Mouse (Mus musculus) MEL (cell line): ENCODE results near the gene Uqcc1. TPM values are rescaled to one million over a fixed set of nuclear protein-coding genes. Genes with fewer than 3 reads are reported as not detected.

Experiments used
- DNase-seq: peaks from one replicate; pipeline ENCODE4 v3.0.0; 2011; ENCODE audit warnings: low read depth, low spot score
- H3K27ac ChIP-seq: 2 replicates; pipeline ENCODE4 v1.5.1; 2012; ENCODE audit warnings: low read depth, mild to moderate bottlenecking, control low read depth, low read length, moderate library complexity; ENCODE audit not compliant: control insufficient read depth
- H3K27me3 ChIP-seq, 2 experiments: fragments of 150-350 bp in 1 of 2; sonication (generic) in 1 of 2; 2 replicates each; pipeline ENCODE4 v1.6.1; 2012; ENCODE audit warnings: low read length in 2 of 2, mild to moderate bottlenecking in 2 of 2, improper control_type of control experiment in 1 of 2, moderate library complexity in 1 of 2; ENCODE audit not compliant: insufficient read depth in 2 of 2, control insufficient read depth in 1 of 2
- H3K36me3 ChIP-seq, 2 experiments: 2 replicates each; pipeline ENCODE4 v1.6.1; 2012 to 2014; ENCODE audit warnings: low read length in 2 of 2, improper control_type of control experiment in 1 of 2, inconsistent platforms in 1 of 2, mild to moderate bottlenecking in 1 of 2; ENCODE audit not compliant: insufficient read depth in 2 of 2, control insufficient read depth in 1 of 2
- H3K4me1 ChIP-seq, 2 experiments: fragments of 150-350 bp in 1 of 2; sonication (generic) in 1 of 2; 2 replicates each; pipeline ENCODE4 v1.6.1; 2012; ENCODE audit warnings: low read length in 2 of 2, improper control_type of control experiment in 1 of 2, mild to moderate bottlenecking in 1 of 2; ENCODE audit not compliant: insufficient read depth in 2 of 2, control insufficient read depth in 1 of 2
- H3K4me3 ChIP-seq, 2 experiments: fragments of 150-350 bp in 1 of 2; sonication (generic) in 1 of 2; 2 replicates each; pipeline ENCODE4 v1.5.1; 2012; ENCODE audit warnings: low read depth in 2 of 2, low read length in 2 of 2, mild to moderate bottlenecking in 2 of 2, moderate library complexity in 2 of 2, control low read depth in 1 of 2, improper control_type of control experiment in 1 of 2; ENCODE audit not compliant: control insufficient read depth in 1 of 2, insufficient read depth in 1 of 2
- H3K79me2 ChIP-seq: 2 replicates; pipeline ENCODE4 v1.6.1; 2012; ENCODE audit warnings: mild to moderate bottlenecking, low read length, moderate library complexity; ENCODE audit not compliant: control insufficient read depth, poor library complexity, insufficient read depth
- H3K9ac ChIP-seq: 2 replicates; pipeline ENCODE4 v1.6.1; 2012; ENCODE audit warnings: low read depth, mild to moderate bottlenecking, control low read depth, low read length, moderate library complexity; ENCODE audit not compliant: control insufficient read depth, poor library complexity, severe bottlenecking
- H3K9me3 ChIP-seq: fragments of 150-350 bp; sonication (generic); replicated peaks from 2 replicates; pipeline ENCODE4 v1.6.1; 2012; ENCODE audit warnings: mild to moderate bottlenecking, low read length, improper control_type of control experiment, moderate library complexity; ENCODE audit not compliant: insufficient read depth
- CHD1 ChIP-seq: IDR thresholded peaks from 2 replicates; pipeline ENCODE4 v1.6.1; 2012; ENCODE audit warnings: low read depth, mild to moderate bottlenecking, inconsistent platforms, low read length, improper control_type of control experiment
- CHD2 ChIP-seq: IDR thresholded peaks from 2 replicates; pipeline ENCODE4 v1.6.1; 2011; ENCODE audit warnings: low read length, improper control_type of control experiment
- EP300 ChIP-seq, 2 experiments: IDR thresholded peaks; 2 replicates each; pipeline ENCODE4 v1.6.1; 2011; ENCODE audit warnings: improper control_type of control experiment in 2 of 2, low read length in 2 of 2, low read depth in 1 of 2, mild to moderate bottlenecking in 1 of 2
- GATA1 ChIP-seq: IDR thresholded peaks from 2 replicates; pipeline ENCODE4 v1.6.1; 2011; ENCODE audit warnings: low read depth, low read length, improper control_type of control experiment
- JUND ChIP-seq: IDR thresholded peaks from 2 replicates; pipeline ENCODE4 v1.6.1; 2011; ENCODE audit warnings: low read depth, mild to moderate bottlenecking, improper control_type of control experiment, low read length
- KAT2A ChIP-seq: conservative IDR thresholded peaks from 2 replicates; pipeline ENCODE4 v1.6.1; 2012; ENCODE audit warnings: low read depth, low read length, improper control_type of control experiment, inconsistent platforms
- MAX ChIP-seq: IDR thresholded peaks from 2 replicates; pipeline ENCODE4 v1.6.1; 2011; ENCODE audit warnings: low read length, improper control_type of control experiment
- MAZ ChIP-seq: IDR thresholded peaks from 2 replicates; pipeline ENCODE4 v1.6.1; 2012; ENCODE audit warnings: low read depth, mild to moderate bottlenecking, inconsistent platforms, low read length, improper control_type of control experiment
- MEF2A ChIP-seq: IDR thresholded peaks from 2 replicates; pipeline ENCODE4 v1.6.1; 2014; ENCODE audit warnings: low read depth, mild to moderate bottlenecking, inconsistent platforms, low read length, improper control_type of control experiment; ENCODE audit not compliant: poor library complexity, insufficient replicate concordance, severe bottlenecking; ENCODE audit errors: extremely low read depth
- MYC ChIP-seq: IDR thresholded peaks from 2 replicates; pipeline ENCODE4 v1.6.1; 2011; ENCODE audit warnings: low read depth, mild to moderate bottlenecking, low read length, improper control_type of control experiment, moderate library complexity
- POLR2A ChIP-seq, 2 experiments: IDR thresholded peaks; 2 replicates each; pipeline ENCODE4 v1.6.1; 2011 to 2012; ENCODE audit warnings: low read length in 2 of 2, mild to moderate bottlenecking in 2 of 2, control low read depth in 1 of 2, improper control_type of control experiment in 1 of 2, low read depth in 1 of 2, moderate library complexity in 1 of 2; ENCODE audit not compliant: control insufficient read depth in 1 of 2, insufficient read depth in 1 of 2, poor library complexity in 1 of 2
- POLR2AphosphoS2 ChIP-seq: IDR thresholded peaks from 2 replicates; pipeline ENCODE4 v1.6.1; 2011; ENCODE audit warnings: low read length, improper control_type of control experiment
- POLR2AphosphoS5 ChIP-seq: IDR thresholded peaks from 2 replicates; pipeline ENCODE4 v1.6.1; 2012; ENCODE audit warnings: low read depth, borderline replicate concordance, mild to moderate bottlenecking, inconsistent platforms, low read length, moderate library complexity, mixed read lengths
- SMC3 ChIP-seq: IDR thresholded peaks from 2 replicates; pipeline ENCODE4 v1.6.1; 2011; ENCODE audit warnings: low read depth, low read length, improper control_type of control experiment
- TBP ChIP-seq: IDR thresholded peaks from 2 replicates; pipeline ENCODE4 v1.8.0; 2011; ENCODE audit warnings: low read depth, low read length, improper control_type of control experiment
- TCF12 ChIP-seq: IDR thresholded peaks from 2 replicates; pipeline ENCODE4 v1.6.1; 2014; ENCODE audit warnings: low read depth, mild to moderate bottlenecking, inconsistent platforms, low read length, improper control_type of control experiment, moderate library complexity
- USF2 ChIP-seq, 2 experiments: IDR thresholded peaks; 2 replicates each; pipeline ENCODE4 v1.6.1; 2011 to 2012; ENCODE audit warnings: improper control_type of control experiment in 2 of 2, low read length in 2 of 2, borderline replicate concordance in 1 of 2, inconsistent platforms in 1 of 2, low read depth in 1 of 2, mild to moderate bottlenecking in 1 of 2; ENCODE audit not compliant: insufficient read depth in 1 of 2
- ZC3H11A ChIP-seq: IDR thresholded peaks from 2 replicates; pipeline ENCODE4 v1.6.1; 2012; ENCODE audit warnings: low read depth, mild to moderate bottlenecking, inconsistent platforms, low read length, improper control_type of control experiment
- polyA plus RNA-seq, 2 experiments: library from polyadenylated mRNA; stranded (reverse) in 1 of 2; unstranded in 1 of 2; fragments of >175 nt in 1 of 2; fragments of >200 nt in 1 of 2; gene quantifications; 2 replicates each; pipeline versions ENCODE4 v1.2.1 to v1.2.4; 2012; ENCODE audit warnings: low replicate concordance in 2 of 2, low read depth in 1 of 2; ENCODE audit not compliant: insufficient read length in 2 of 2, insufficient read depth in 1 of 2, missing spikeins in 1 of 2
- total RNA-seq: library from RNA; depleted of rRNA; stranded (reverse); fragments of 300-350 nt; gene quantifications from 2 replicates; pipeline ENCODE4 v1.2.3, GENCODE M21; 2012

Gene Uqcc1
- total and polyA plus RNA-seq, 3 experiments, result 61.0 to 83.1 TPM; not detected in 1

DNA sequence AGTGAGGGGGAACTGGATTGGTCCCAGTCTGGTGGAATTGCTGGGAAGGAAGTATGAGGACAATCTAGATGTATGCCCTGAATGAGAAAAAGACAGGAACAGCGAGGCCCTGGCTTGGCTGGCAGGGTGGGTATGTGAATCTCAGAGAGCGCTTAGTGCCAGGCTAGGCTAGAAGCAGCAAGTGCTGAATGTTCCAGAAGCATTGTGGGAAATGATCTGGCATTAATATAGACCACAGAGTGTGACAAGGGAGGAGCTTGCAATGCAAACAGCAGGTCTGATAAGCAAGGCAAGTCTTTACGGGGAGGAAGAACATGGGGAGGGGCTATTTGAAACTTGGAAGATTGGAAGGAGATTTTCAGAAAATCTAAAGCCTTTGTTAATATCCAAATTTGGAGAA is 48.0 kb downstream of the Uqcc1 start:
- DNase-seq, result peak; percentile 49
- TF ChIP-seq SMC3, result no peak
- no peak for TF ChIP-seq MAX
- 0 out of 2 replicates have a peak, but pooled peaks have one; percentile 14 for TF ChIP-seq GATA1
- no peak overlapping the region for H3K27ac ChIP-seq
- H3K27me3 ChIP-seq, result no peaks in the 10 kb centered on the region
- H3K36me3 ChIP-seq, result peaks cover 9 to 13% of the 10 kb centered on the region in 2 experiments
- no peak overlapping the region for H3K4me3 ChIP-seq
- no peaks in the 10 kb centered on the region for H3K9me3 ChIP-seq
- H3K79me2 ChIP-seq, result no peaks in the 10 kb centered on the region
- H3K4me1 ChIP-seq, result peaks cover 0 to 9% of the 10 kb centered on the region in 2 experiments; a peak in 3 of 4 replicates
- H3K9ac ChIP-seq, result no peak overlapping the region

DNA sequence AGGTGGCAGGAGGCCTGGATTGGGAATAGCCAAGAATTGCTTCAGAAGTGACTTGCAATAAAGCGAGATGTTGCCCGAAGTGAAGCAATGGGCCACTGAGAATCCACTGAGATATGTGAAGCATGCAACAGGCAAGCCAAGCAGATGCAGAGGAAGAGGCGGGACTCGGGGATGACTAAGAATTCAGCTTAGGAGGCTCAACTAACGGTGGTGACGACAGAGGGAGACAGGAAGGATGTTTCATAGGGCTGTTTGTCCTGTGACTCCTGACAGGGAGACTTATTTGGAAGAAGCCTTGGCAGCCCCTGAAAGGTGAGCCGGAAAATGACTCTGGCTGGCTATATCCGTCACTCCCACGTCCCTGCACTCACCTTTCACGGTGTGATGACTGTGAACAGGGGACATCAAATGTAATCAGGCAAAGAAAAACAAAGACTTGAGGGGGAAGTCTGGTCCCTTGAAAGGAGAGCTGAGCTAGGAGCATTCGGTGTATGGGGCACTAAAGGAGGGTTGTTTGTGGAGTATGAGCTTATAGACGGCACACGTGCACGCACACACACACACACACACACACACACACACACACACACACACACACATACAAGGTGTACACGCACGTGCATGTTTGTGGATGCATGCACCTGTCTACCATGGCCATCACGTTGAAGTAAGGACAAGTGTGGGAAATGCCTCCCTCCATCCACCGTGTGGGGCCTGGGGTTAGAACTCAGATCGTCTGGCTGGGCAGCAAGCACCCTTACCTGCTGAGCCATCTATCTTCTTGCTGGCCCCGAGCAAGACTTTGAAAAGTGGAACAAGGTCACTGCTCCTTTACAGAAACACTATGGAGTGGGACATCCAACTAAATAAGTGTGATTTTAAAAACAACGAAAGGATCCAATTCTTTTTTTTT is 50.9 kb downstream of the Uqcc1 start:
- Histone ChIP-seq H3K4me3 (no peak overlapping the region), H3K9me3 (no peaks in the 10 kb centered on the region), H3K36me3 (peaks cover 9 to 19% of the 10 kb centered on the region in 2 experiments), H3K27ac (no peak overlapping the region), H3K27me3 (no peaks in the 10 kb centered on the region), H3K9ac (no peak overlapping the region), H3K4me1 (peaks cover 0 to 9% of the 10 kb centered on the region in 2 experiments; a peak in 3 of 4 replicates), H3K79me2 (no peaks in the 10 kb centered on the region)
- TF ChIP-seq USF2 (IDR thresholded peaks at IDR 0.05; ENCODE audit: borderline replicate concordance in 1 of 2, insufficient read depth in 1 of 2, low read depth in 1 of 2, low read length in 2 of 2) (no peak), CHD1 (no peak), POLR2AphosphoS5 (no peak), TCF12 (no peak)
- peak; percentile 40 for DNase-seq

- Histone ChIP-seq H3K36me3 (peaks cover 6 to 21% of the 10 kb centered on the region in 2 experiments), H3K27me3 (no peaks in the 10 kb centered on the region), H3K9me3 (no peaks in the 10 kb centered on the region), H3K79me2 (no peaks in the 10 kb centered on the region), H3K9ac (no peak overlapping the region), H3K4me3 (no peak overlapping the region), H3K4me1 (peaks cover 0 to 7% of the 10 kb centered on the region in 2 experiments; a peak in 2 of 4 replicates), H3K27ac (no peak overlapping the region)
- TF ChIP-seq CHD2 (no peak), POLR2AphosphoS2 (no peak), TBP (no peak), KAT2A (no peak), USF2 (IDR thresholded peaks at IDR 0.05; ENCODE audit: borderline replicate concordance in 1 of 2, insufficient read depth in 1 of 2, low read depth in 1 of 2, low read length in 2 of 2) (no peak), EP300 (IDR thresholded peaks at IDR 0.05; ENCODE audit: low read depth in 1 of 2, low read length in 2 of 2) (no peak), MYC (no peak), POLR2A (IDR thresholded peaks at IDR 0.05; ENCODE audit: control insufficient read depth in 1 of 2, insufficient read depth in 1 of 2, low read depth in 1 of 2, low read length in 2 of 2, poor library complexity in 1 of 2) (no peak), MEF2A (no peak), JUND (no peak), MAZ (no peak), GATA1 (no peak), ZC3H11A (no peak)
- no peak for DNase-seq
These were observed 56.5 kb downstream of the Uqcc1 start for GRCm38 (mm10) chr2:155873636-155874035.
